Mouse (Mus musculus) embryonic facial prominence, embryonic 13.5 days (tissue): Measurements from ENCODE around the gene H2afy2. TPM values are rescaled to one million over a fixed set of nuclear protein-coding genes. Genes with fewer than 3 reads are reported as not detected.

Experiments used
- ATAC-seq: fragments of 200-750 bp; cut with Nextera tagmentation; 2 replicates; pipeline ENCODE4 v1.8.0; 2017; ENCODE audit warnings: low read depth; ENCODE audit not compliant: insufficient number of reproducible peaks, insufficient read depth, low FRiP score, low TSS enrichment
- H3K27ac ChIP-seq: fragments of 300-500 bp; sonication (generic); 2 replicates; pipeline ENCODE4 v1.5.1; 2015; ENCODE audit warnings: moderate library complexity, mild to moderate bottlenecking, inconsistent platforms
- H3K27me3 ChIP-seq: fragments of 300-500 bp; sonication (generic); 2 replicates; pipeline ENCODE4 v1.6.1; 2015; ENCODE audit warnings: mild to moderate bottlenecking, inconsistent platforms
- H3K36me3 ChIP-seq: fragments of 300-500 bp; sonication (generic); 2 replicates; pipeline ENCODE4 v1.6.1; 2015; ENCODE audit warnings: mild to moderate bottlenecking, inconsistent platforms
- H3K4me1 ChIP-seq: fragments of 300-500 bp; sonication (generic); 2 replicates; pipeline ENCODE4 v1.6.1; 2015; ENCODE audit warnings: inconsistent platforms
- H3K4me2 ChIP-seq: fragments of 300-500 bp; sonication (generic); 2 replicates; pipeline ENCODE4 v1.6.1; 2015; ENCODE audit warnings: moderate library complexity, mild to moderate bottlenecking, inconsistent platforms
- H3K4me3 ChIP-seq: fragments of 300-500 bp; sonication (generic); 2 replicates; pipeline ENCODE4 v1.5.1; 2015; ENCODE audit warnings: mild to moderate bottlenecking, inconsistent platforms
- H3K9ac ChIP-seq: fragments of 300-500 bp; sonication (generic); 2 replicates; pipeline ENCODE4 v1.6.1; 2015; ENCODE audit warnings: mild to moderate bottlenecking, inconsistent platforms
- H3K9me3 ChIP-seq: fragments of 300-500 bp; sonication (generic); 2 replicates; pipeline ENCODE4 v1.6.1; 2016; ENCODE audit warnings: inconsistent platforms
- WGBS: fragments of 180-500 bp; shearing (Covaris S2); methylation state at CpG from one replicate; pipeline ENCODE4 v1.1.7; 2015; ENCODE audit warnings: mixed read lengths; 5-methylcytosine and 5-hydroxymethylcytosine counted together
- polyA plus RNA-seq: library from polyadenylated mRNA; unstranded; fragments of >200 nt; fragmentation: Nextera tagmentation; extraction: Ambion mirVana; gene quantifications from 2 replicates; pipeline ENCODE4 v1.2.1, GENCODE M21; 2015

The H2afy2 gene
- polyA plus RNA-seq, 1 experiment from 2014 or later = 321 TPM

DNA sequence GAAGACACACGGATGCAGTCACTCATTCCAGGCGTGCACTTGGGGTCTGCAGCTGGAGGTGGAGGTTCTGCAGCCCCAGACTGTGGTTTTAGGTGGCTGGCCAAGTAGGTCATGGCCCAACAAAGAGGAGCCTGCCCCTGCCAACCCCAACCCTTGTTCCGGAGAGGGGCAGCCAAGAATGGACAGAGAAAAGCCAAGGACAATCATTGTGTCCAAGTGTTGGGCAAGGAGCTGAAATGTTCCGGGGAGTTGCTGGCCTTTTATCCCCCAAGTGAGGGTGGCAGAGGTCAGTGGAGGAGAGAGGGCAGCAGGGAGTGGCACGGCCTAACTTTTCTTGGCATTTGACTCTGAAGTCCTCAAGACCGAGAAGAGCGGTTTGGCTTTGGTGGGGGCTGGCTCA is 63.6 kb downstream of the H2afy2 start:
- no peaks in the 10 kb centered on the region for H3K27me3 ChIP-seq
- no peak overlapping the region for H3K27ac ChIP-seq
- H3K4me2 ChIP-seq = no peak overlapping the region
- 89% methylated on average over 7 of the region's 7 CpGs for WGBS
- no peak overlapping the region for H3K4me3 ChIP-seq
- no peak for ATAC-seq
- no peaks in the 10 kb centered on the region for H3K36me3 ChIP-seq
- no peak overlapping the region for H3K9ac ChIP-seq
- H3K4me1 ChIP-seq = peaks cover 7% of the 10 kb centered on the region
- no peaks in the 10 kb centered on the region for H3K9me3 ChIP-seq

DNA sequence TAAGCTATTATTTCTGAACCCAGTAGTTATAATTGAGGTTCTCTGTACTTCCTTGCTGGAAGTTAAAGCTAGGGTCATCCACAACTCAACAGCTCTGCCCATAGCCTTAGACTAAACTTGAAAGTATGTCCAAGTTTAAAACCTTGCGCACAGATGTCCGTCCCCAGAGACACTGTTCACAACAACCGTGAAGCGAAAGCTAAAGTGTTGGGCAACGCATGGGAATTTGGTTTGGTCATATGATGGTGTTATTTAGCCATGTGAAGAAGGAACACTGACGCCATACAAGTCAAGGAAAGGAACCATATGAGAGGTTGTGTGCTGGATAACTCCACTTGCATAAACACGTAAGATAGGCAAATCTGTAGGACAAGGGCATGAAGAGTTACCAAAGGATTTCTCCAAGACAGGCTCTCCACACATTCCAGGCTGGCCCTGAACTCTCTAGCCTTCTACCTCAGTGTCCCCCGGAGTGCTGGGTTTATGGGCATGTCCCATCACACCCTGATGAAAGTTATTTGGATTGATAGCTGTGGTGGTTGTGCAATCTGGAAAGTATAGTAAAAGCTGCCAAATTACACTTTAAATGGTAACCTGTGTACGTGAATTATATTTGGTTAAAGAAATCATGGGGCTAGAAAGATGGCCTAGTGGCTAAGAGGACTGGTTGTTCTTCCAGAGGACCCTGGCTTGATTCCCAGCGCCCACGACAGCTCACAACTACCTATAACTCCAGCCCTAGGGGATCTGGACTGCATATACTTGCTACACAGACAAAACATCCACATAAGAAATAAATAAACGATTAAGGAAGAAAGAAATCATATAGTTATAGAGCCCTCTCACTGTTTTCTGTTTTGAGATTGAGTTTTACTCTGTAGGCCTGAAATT is 66.3 kb downstream of the H2afy2 start:
- Histone ChIP-seq H3K4me3 (no peak overlapping the region), H3K9me3 (no peaks in the 10 kb centered on the region), H3K9ac (no peak overlapping the region), H3K27ac (no peak overlapping the region), H3K4me2 (no peak overlapping the region), H3K4me1 (peaks cover 11% of the 10 kb centered on the region), H3K27me3 (no peaks in the 10 kb centered on the region), H3K36me3 (no peaks in the 10 kb centered on the region)
- no peak for ATAC-seq
- 87% methylated on average over 12 of the region's 12 CpGs for WGBS

DNA sequence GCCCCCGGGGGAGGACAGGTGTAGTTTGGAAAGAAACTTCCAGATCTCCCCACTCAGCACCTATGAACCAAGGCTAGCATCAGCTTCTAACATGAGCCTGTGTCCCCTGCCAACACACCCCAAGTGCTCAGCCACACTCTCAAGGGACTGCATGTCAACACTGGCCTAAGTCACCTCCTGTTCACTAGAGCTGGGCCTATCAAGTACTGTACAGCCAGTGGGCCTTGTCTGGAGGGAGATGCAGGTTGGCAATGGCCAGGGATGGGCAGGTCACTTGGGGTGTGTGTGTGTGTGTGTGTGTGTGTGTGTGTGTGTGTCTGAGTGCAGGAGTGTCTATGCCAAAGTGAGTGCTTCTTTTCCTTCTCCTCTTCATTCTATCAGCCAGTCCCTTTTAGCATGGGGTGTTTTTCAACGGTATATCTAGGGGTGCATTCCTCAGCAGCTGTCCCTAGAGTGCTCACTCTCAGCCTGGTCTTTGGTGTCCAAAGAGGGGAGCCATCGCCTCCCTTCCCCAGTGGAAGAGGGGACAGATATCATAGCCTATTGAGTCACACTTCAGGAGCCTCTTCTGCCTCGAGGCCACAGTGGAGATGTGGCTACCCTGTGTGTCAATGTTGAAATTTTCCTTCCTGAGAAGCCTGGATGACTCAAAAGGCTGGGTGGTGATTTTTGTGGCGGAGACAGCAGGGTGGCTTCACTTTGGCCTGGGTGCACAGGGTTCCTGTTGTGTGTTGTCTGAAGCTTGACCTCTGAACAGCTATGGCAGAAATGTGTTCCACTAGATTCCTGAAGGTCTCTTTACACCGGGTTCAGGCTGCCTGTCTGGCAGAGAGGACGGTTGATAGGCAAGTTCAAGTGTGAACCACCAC is 67.7 kb downstream of the H2afy2 start:
- Histone ChIP-seq H3K27ac (no peak overlapping the region), H3K4me2 (peak overlapping the region; percentile 81), H3K4me1 (peaks cover 11% of the 10 kb centered on the region), H3K4me3 (peak overlapping the region; percentile 54), H3K27me3 (no peaks in the 10 kb centered on the region), H3K9me3 (no peaks in the 10 kb centered on the region), H3K9ac (peak overlapping the region; percentile 69; the same call in 1 of the 2 replicates), H3K36me3 (no peaks in the 10 kb centered on the region)
- 75% methylated on average over 7 of the region's 7 CpGs for WGBS
- ATAC-seq = no peak

DNA sequence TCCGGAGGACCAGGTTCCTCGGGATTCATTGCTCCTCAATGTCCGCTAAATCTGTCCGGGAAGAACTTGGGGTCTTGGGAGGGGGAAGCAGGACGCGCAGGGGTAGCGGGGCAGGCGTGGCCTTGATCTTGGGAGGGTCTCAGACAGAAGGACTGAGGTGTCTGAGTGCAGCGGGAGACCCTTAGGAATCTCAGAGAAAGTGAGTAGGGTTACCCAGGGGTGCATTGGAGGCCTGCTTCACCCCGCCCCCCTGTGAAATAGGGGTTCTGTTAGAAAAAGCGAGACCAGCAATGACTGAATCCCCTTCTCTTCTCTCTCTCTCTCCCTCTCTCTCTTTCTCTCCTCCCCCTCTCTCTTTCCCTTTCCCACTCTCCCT is 68.5 kb downstream of the H2afy2 start:
- H3K9me3 ChIP-seq = no peaks in the 10 kb centered on the region
- peak; percentile 62; the same call in 1 of the 2 replicates for ATAC-seq
- H3K27me3 ChIP-seq = no peaks in the 10 kb centered on the region
- peak overlapping the region; percentile 81 for H3K4me2 ChIP-seq
- H3K27ac ChIP-seq = no peak overlapping the region
- peak overlapping the region; percentile 69 for H3K9ac ChIP-seq
- peaks cover 11% of the 10 kb centered on the region for H3K4me1 ChIP-seq
- H3K36me3 ChIP-seq = no peaks in the 10 kb centered on the region
- 4% methylated on average over 11 of the region's 11 CpGs for WGBS
- peak overlapping the region; percentile 54 for H3K4me3 ChIP-seq

DNA sequence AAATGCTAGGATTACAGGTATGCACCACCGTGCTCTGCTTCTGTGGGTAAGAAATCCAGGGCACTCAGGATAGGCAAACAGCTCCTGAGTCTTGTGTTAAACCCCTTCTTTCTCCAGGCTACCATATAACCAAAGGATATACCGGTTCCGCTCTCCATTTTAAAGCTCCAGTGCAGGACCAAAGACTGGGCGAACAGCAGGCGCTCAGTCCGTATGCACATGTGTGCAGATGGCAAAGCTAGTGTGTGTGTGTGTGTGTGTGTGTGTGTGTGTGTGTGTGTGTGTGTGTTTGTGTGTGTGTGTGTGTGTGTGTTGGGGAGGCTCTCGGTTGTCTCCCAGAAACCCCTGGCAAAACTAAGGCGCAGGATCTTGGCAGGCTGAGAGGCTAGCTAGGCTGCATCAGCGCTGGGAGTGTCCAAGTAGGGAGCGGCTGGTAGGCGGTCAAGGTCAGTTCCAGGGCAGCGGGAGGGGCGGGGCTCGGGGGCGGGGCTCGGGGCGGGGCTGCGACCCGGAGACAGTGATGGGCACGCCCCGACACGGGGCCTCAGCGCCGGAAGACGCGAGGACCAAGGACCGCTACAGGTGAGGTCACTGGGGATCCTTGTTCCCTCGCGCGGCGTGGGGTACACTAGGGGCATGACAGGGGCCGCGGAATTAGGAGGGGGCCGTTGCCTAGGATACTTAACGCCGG is 69.0 kb downstream of the H2afy2 start, which contains the start of gene Aifm2:
Aifm2 (plus strand) TSS at position 493 of the 691 bp plus-strand sequence.
- H3K9me3 ChIP-seq = no peaks in the 10 kb centered on the region
- ATAC-seq = peak; percentile 69
- H3K4me2 ChIP-seq = peak within 1 kb of the TSS; percentile 81
- peak within 1 kb of the TSS; percentile 54 for H3K4me3 ChIP-seq
- H3K27me3 ChIP-seq = no peaks in the 10 kb centered on the region
- no peak within 1 kb of the TSS for H3K27ac ChIP-seq
- peak within 1 kb of the TSS; percentile 69 for H3K9ac ChIP-seq
- H3K4me1 ChIP-seq = peaks cover 11% of the 10 kb centered on the region
- H3K36me3 ChIP-seq = no peaks in the 10 kb centered on the region
- WGBS = 13% methylated on average over 36 of the region's 36 CpGs

DNA sequence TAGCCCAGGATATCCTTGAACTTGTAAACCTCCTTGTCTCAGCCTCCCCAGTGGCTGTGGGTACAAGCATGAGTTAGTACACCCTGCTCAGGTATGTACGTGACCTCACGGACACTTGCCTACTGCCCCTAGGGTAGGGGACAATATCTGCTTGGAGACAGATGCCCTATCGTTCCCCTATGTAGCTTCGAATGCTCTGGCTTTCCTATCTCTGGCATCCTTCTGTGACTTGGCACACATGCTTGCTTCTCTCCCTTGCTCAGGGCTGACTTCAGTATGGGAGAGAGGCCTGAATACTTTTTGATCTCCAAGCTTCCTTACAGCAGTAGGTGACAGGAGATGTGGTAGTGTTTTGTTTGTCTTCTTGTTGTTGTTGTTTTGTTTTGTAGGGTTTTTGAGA is 69.8 kb downstream of the H2afy2 start:
- no peak overlapping the region for H3K4me2 ChIP-seq
- no peak overlapping the region for H3K4me3 ChIP-seq
- no peak overlapping the region for H3K9ac ChIP-seq
- H3K9me3 ChIP-seq = no peaks in the 10 kb centered on the region
- H3K27me3 ChIP-seq = no peaks in the 10 kb centered on the region
- WGBS = 85% methylated on average over 4 of the region's 4 CpGs
- H3K4me1 ChIP-seq = peaks cover 11% of the 10 kb centered on the region
- H3K36me3 ChIP-seq = no peaks in the 10 kb centered on the region
- ATAC-seq = no peak
- no peak overlapping the region for H3K27ac ChIP-seq

DNA sequence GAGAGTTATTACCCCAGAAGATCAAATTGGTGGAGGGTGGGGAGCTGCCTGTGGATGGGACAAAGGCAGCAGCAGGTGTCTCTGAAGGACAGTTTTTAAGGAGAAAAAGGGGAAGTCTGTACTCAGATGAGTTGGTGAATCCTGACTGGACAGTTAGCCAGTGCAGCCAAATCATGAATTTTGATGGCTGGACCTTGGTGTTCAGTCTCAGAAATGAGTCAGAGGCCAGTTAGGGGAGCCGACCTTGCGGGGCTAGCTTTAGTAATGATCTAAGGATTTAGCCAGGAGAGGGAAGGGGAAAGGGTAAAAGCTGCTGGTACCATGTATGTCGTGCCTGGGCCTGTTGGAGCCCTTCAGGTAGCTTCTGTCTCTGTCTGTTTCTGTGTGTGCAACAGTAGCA is 70.3 kb downstream of the H2afy2 start:
- 52% methylated on average over 3 of the region's 3 CpGs for WGBS
- ATAC-seq = no peak
- no peak overlapping the region for H3K4me2 ChIP-seq
- H3K9me3 ChIP-seq = no peaks in the 10 kb centered on the region
- no peak overlapping the region for H3K27ac ChIP-seq
- H3K4me3 ChIP-seq = no peak overlapping the region
- peaks cover 11% of the 10 kb centered on the region for H3K4me1 ChIP-seq
- H3K36me3 ChIP-seq = no peaks in the 10 kb centered on the region
- H3K27me3 ChIP-seq = no peaks in the 10 kb centered on the region
- H3K9ac ChIP-seq = no peak overlapping the region

DNA sequence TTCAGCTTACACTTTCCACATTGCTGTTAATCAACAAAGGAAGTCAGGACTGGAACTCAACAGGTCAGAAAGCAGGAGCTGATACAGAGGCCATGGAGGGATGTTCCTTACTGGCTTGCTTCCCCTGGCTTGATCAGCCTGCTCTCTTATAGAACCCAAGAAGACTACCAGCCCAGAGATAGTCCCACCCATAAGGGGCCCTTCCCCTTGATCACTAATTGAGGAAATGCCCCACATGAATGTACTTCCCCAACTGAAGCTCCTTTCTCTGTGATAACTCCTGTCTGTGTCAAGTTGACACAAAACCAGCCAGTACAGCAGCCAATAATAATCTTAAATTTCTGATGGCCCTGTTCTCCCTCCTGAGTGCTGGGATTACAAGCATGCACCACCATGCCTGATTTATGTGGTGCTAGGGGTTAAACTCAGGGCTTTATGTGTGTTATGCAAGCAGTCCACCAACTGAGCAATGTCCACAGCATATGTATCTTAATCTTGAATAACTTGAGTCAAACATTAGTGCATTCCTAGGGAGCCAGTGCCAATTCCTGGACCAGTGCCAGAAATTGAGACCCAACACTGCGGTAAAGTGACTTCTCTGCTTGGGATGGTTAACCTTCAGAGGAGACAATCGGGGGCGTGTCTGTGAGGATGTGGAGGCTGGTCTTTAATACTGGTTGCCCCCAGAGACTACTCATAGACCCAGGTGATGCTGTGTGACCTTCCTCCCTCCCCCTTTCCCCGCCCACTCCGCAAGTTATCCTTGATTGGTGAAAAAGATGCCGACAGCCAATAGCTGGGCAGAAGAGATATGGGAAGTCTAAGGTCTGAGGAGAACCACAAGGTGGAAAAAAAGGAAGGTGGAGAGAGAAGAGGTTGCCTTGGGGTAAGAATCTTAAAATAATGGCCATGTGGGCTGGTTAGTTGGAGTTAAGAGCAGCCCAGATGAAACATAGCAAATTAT is 77.3 kb downstream of the H2afy2 start:
- no peak for ATAC-seq
- Histone ChIP-seq H3K27ac (no peak overlapping the region), H3K36me3 (peaks cover 26% of the 10 kb centered on the region), H3K4me3 (no peak overlapping the region), H3K4me1 (no peaks in the 10 kb centered on the region), H3K4me2 (no peak overlapping the region), H3K9ac (no peak overlapping the region), H3K27me3 (no peaks in the 10 kb centered on the region), H3K9me3 (no peaks in the 10 kb centered on the region)
- 71% methylated on average over 6 of the region's 6 CpGs for WGBS

DNA sequence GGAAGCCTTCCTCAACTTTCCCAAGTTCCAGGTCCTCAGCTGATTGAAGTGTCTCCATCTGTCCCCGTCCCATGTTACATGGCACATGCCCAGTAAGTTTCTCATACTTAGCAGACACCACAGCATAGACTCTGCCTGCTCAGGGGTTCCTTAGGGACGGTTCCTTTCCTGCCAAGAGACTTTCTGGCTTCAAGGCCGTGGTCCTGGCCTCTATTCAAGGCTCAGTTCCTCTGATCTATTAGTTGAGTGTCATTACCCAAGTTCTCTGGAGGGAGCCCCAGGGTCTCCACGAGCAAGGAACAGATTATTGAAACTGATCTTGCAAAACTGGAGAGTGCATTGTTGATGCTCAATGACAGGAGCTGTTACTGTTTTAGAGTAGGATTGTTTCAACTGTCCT is 79.3 kb downstream of the H2afy2 start:
- ATAC-seq = no peak
- H3K36me3 ChIP-seq = peaks cover 38% of the 10 kb centered on the region
- H3K4me3 ChIP-seq = no peak overlapping the region
- H3K9ac ChIP-seq = no peak overlapping the region
- no peak overlapping the region for H3K27ac ChIP-seq
- no peaks in the 10 kb centered on the region for H3K27me3 ChIP-seq
- H3K4me1 ChIP-seq = no peaks in the 10 kb centered on the region
- H3K4me2 ChIP-seq = no peak overlapping the region
- WGBS = 76% methylated on average over 4 of the region's 4 CpGs
- no peaks in the 10 kb centered on the region for H3K9me3 ChIP-seq

DNA sequence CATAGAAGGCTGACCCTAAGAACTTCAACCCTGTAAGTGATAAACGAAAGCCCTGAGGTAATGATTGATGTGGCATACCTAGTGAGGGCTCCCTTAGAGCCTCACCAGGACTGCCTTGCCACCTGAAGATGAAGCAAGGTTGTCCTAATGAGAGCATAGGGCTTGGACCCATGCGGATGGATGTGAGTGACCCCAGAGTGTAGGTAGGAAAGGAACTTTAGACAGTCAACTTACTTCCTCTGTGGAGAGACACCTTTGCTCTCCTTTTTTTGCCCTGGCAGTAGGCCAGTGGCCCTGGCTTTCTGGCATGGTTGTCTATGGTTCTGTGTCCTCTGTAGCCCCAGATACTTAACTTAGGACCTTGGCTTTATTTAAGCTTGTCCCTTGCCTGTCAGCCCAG is 86.9 kb downstream of the H2afy2 start:
- peak overlapping the region; percentile 91 for H3K9ac ChIP-seq
- peaks cover 57% of the 10 kb centered on the region for H3K36me3 ChIP-seq
- no peak for ATAC-seq
- H3K27me3 ChIP-seq = no peaks in the 10 kb centered on the region
- no peaks in the 10 kb centered on the region for H3K9me3 ChIP-seq
- peaks cover 18% of the 10 kb centered on the region for H3K4me1 ChIP-seq
- no peak overlapping the region for H3K27ac ChIP-seq
- WGBS = 88% methylated on average over 2 of the region's 2 CpGs
- peak overlapping the region; percentile 99 for H3K4me3 ChIP-seq
- peak overlapping the region; percentile 100 for H3K4me2 ChIP-seq

DNA sequence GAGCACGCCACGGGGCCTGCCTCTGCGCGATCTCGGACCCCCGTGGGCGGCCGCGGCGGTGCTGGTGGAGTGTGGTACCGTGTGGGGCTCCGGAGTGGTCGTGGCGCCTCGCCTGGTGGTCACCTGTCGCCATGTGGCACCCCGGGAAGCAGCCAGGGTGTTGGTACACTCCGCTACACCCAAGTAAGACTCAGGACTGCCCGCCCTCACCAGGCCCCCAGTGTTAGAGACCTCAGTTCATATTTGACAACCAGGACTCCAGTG is 87.5 kb downstream of the H2afy2 start:
- H3K27ac ChIP-seq = no peak overlapping the region
- 8% methylated on average over 19 of the region's 19 CpGs for WGBS

More for the DNA sequence above, 87.5 kb downstream of the H2afy2 start:
- Histone ChIP-seq H3K27me3 (no peaks in the 10 kb centered on the region), H3K9me3 (no peaks in the 10 kb centered on the region), H3K4me2 (peak overlapping the region; percentile 100), H3K4me1 (peaks cover 18% of the 10 kb centered on the region), H3K4me3 (peak overlapping the region; percentile 99), H3K36me3 (peaks cover 57% of the 10 kb centered on the region), H3K9ac (peak overlapping the region; percentile 91)
- no peak for ATAC-seq
